In the genomic region with DNA sequence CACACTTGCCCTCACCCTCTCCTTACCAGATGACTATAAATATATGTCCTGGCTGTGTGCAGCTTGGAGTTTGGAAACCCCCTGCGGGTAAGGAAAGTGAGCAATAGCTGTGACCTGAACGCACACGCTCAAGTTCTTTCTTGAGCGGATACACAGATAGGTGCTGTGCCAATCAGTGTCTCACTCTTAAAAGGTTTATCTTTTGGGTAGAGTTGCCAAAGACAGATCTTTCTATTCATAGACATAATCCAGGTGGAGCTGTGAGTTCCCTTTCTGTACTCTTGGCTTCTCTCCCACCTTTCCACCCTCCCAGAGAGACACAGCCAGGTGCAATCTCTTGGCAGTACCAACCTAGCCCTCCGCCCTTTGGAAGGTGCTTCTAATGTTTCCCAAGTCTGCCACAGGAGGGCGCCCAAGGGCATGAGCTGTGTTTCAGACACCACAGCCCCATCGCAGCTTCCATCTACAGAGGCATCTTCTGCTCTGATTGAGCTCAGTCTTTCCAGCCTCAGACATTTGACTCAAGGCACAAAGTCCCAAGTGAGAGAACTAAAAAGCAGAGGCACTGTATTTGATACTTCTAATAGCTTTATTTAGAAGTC, we compare ENCODE assay signal across 8 mouse cellular contexts. TPM values are rescaled to one million over a fixed set of nuclear protein-coding genes. Genes with fewer than 3 reads are reported as not detected.
DNase-seq lines count a peak whose midpoint lies in the region; ATAC-seq lines count a peak whose summit lies in the region.

No protein-coding gene starts in this region.

- WGBS in forebrain, embryonic 14.5 days, result 42% methylated on average over 7 of the region's 7 CpGs

- H3K36me3 ChIP-seq in forebrain, embryonic 14.5 days (ENCODE audit: control insufficient read depth, insufficient read depth, low read length), result no peaks in the 10 kb centered on the region

- no peak overlapping the region for H3K4me2 ChIP-seq in forebrain, embryonic 14.5 days (ENCODE audit: low read length)

- ATAC-seq in forebrain, embryonic 14.5 days, result peak; percentile 84
- ATAC-seq in hematopoietic stem cell, adult 5-6 weeks (replicated peaks in 1 of 2; ENCODE audit: insufficient read depth in 1 of 2, low FRiP score in 2 of 2, low TSS enrichment in 1 of 2, low read depth in 1 of 2, poor library complexity in 2 of 2, severe bottlenecking in 2 of 2), result peak; percentile 65 to 82; a peak in 3 of 4 replicates

- H3K27me3 ChIP-seq in forebrain, embryonic 14.5 days (replicated peaks; ENCODE audit: control insufficient read depth, insufficient read depth, low read length), result no peaks in the 10 kb centered on the region

- no peak overlapping the region for H3K27ac ChIP-seq in forebrain, embryonic 14.5 days (ENCODE audit: low read depth, low read length)

- DNase-seq in ES-CJ7 (ENCODE audit: low read depth, low spot score), result peak; percentile 63
- peak; percentile 38 for DNase-seq in c-Kit-positive CD71-positive TER-119-positive erythroid progenitor cells, embryonic 14.5 days (ENCODE audit: low spot score)
- DNase-seq in forebrain, embryonic 14.5 days (ENCODE audit: low spot score), result peak; percentile 82
- peak; percentile 39 to 80 for DNase-seq in layer of hippocampus, adult 8-10 months (ENCODE audit: low spot score in 2 of 2)
- DNase-seq in lung, postnatal 25 days (ENCODE audit: low spot score), result peak; percentile 61
- peak; percentile 87 to 92 for DNase-seq in right cerebral cortex, adult 2 months (ENCODE audit: low spot score in 2 of 2)
- peak; percentile 87 for DNase-seq in urinary bladder, postnatal 14 days (ENCODE audit: low spot score)

- no peak overlapping the region for H3K4me3 ChIP-seq in forebrain, embryonic 14.5 days (ENCODE audit: low read depth, low read length)

- no peaks in the 10 kb centered on the region for H3K4me1 ChIP-seq in forebrain, embryonic 14.5 days (ENCODE audit: control insufficient read depth, insufficient read depth, low read length)

- H3K9ac ChIP-seq in forebrain, embryonic 14.5 days (ENCODE audit: low read length), result no peak overlapping the region

- no peaks in the 10 kb centered on the region for H3K9me3 ChIP-seq in forebrain, embryonic 14.5 days (replicated peaks; ENCODE audit: control insufficient read depth, low read length)

RNA-seq across cellular contexts. Expression of gene Smoc2, which starts 8.8 kb away (rescaled TPM):
- 1.3 and 2.2 TPM in 2 replicates for polyA plus RNA-seq in forebrain, embryonic 14.5 days (2014; fragmentation: Nextera tagmentation; extraction: Ambion mirVana)
- not detected in 2 replicates for total RNA-seq in hematopoietic stem cell, adult 5-6 weeks (2017)
- total RNA-seq in layer of hippocampus, adult 8-10 months (2022), result 10 to 100 TPM; 21.5 to 34.3 (median 27.0) TPM

Comparison
In these comparisons a context has a peak if more than half of its experiments do, and no peak if none do; other contexts are left out.
1. DNase-seq: peak in every context shown above with its lines; median percentile 90 in right cerebral cortex, adult 2 months; 87 in urinary bladder, postnatal 14 days; 82 in forebrain, embryonic 14.5 days; 63 in ES-CJ7; 61 in lung, postnatal 25 days; 60 in layer of hippocampus, adult 8-10 months; 38 in c-Kit-positive CD71-positive TER-119-positive erythroid progenitor cells, embryonic 14.5 days.
2. RNA of gene Smoc2, which starts 8.8 kb away (total RNA-seq): 21.5 to 34.3 TPM in layer of hippocampus, adult 8-10 months; not detected in hematopoietic stem cell, adult 5-6 weeks; every median in the first group is over 10 times any median in the second.